Mouse (Mus musculus) brain, embryonic 14.5 days (tissue): ENCODE measurements around the gene Chrdl2.

Experiments
- CTCF ChIP-seq: fragments of 200-500 bp; IDR thresholded peaks from 2 replicates; pipeline ENCODE4 v1.5.1; 2012; ENCODE audit warnings: inconsistent platforms, mild to moderate bottlenecking, moderate library complexity, borderline replicate concordance; ENCODE audit not compliant: insufficient read depth, insufficient read length; ENCODE audit errors: extremely low read depth
- POLR2A ChIP-seq: fragments of 200-500 bp; IDR thresholded peaks from 2 replicates; pipeline ENCODE4 v1.6.1; 2012; ENCODE audit warnings: mild to moderate bottlenecking, inconsistent platforms, borderline replicate concordance; ENCODE audit not compliant: poor library complexity, insufficient read depth, insufficient read length, severe bottlenecking; ENCODE audit errors: extremely low read depth

DNA sequence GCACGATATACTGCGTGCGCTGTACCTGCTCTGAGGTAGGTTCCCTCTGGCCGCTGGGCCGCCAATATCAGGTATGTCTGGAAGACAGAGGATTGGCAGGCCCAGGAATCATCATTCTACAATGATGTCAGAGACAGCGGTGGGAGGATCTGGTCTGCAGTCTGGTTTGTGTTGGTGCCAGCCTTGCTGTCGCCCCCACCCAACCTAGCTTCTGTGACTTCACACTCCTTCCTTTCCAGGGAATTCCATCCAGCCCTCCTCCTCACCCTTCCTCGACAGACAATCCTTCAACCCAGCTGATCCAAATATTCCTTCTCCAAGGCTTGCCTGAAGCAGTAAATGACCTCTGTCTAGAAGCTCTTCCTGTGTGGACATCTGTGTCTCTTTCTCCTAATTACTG is 11.1 kb downstream of the Chrdl2 start:
- no peak for TF ChIP-seq POLR2A
- TF ChIP-seq CTCF, result no peak
